Mouse (Mus musculus) bone marrow macrophage, adult 2 months (primary cell): ENCODE data around the gene Gm10354. TPM values are rescaled to one million over a fixed set of nuclear protein-coding genes. Genes with fewer than 3 reads are reported as not detected.
"Not testable (repeated sequence)": the region's sequence is repeated elsewhere in the genome, so short reads cannot be mapped to it uniquely, and the experiment has no call there.

Source experiments
- H3K27ac ChIP-seq: 2 replicates; pipeline ENCODE4 v1.5.1; 2012; ENCODE audit warnings: low read depth, low read length; ENCODE audit not compliant: insufficient read depth
- H3K4me1 ChIP-seq: 2 replicates; pipeline ENCODE4 v1.6.1; 2012; ENCODE audit warnings: low read length; ENCODE audit not compliant: control insufficient read depth, insufficient read depth
- H3K4me3 ChIP-seq: 2 replicates; pipeline ENCODE4 v1.5.1; 2012; ENCODE audit warnings: mild to moderate bottlenecking, low read length, moderate library complexity; ENCODE audit not compliant: insufficient read depth
- polyA plus RNA-seq: library from polyadenylated mRNA; stranded (reverse); fragments of >200 nt; gene quantifications from 2 replicates; pipeline ENCODE4 v1.2.4, GENCODE M21; 2012; ENCODE audit not compliant: missing spikeins, insufficient read depth, insufficient read length

Gm10354 gene
- polyA plus RNA-seq, 1 experiment, result not detected

DNA sequence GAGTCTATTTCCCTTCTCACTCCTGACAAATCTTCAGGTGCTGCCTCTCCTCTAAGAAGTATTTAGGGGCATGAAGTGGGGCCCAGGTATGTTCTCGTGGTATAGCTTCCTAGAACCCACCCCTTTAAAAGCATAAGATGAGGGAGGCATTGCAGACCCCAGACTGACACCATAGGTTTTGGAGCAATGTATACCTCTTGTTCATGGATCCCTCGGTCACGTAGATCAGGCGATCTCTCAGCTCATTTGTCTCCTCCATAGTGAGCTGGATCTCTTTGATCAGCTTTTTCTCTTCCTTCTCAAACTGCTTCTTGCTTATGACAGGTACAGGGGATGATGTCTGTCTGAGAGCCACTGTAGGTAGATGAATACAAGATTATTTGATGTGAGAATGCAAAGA lies 1.4 kb downstream of the Gm10354 start:
- not testable (repeated sequence) for H3K4me1 ChIP-seq, H3K4me3 ChIP-seq, H3K27ac ChIP-seq

DNA sequence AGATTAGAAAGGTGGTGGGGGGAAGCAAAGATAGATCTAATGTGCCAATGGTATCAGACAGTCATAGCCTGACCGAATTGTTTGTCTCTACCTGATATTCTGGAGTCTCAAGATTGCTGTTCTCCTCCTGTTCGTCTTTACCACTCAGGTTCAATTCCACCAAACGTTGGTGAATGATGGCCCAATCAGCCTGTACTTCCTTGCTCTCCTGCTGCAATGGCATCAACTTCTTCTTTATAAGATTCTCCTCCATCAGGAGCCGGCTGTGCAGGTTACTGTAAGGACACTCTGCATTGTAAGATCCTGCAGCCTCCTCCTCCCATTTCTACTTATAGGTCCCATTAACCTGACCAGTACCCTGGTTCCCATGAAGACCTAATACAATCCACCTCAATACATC lies 3.4 kb downstream of the Gm10354 start:
- not testable (repeated sequence) for H3K4me1 ChIP-seq, H3K27ac ChIP-seq, H3K4me3 ChIP-seq

DNA sequence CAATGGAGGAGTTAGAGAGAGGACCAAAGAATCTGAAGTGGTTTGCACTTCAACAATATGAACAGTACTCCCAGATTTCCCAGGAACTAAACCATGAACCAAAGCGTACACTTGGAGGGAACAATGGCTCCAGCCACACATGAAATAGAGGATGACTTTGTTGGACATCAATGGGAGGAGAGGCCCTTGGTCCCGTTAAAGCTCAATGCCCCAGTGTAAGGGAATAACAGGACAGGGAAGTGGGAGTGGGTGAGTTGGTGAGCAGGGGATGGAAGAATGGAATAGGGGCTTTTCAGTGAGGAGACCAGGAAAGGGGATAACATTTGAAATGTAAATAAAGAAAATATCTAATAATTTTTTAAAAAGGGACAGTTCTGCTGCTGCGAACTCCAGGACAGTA lies 5.9 kb downstream of the Gm10354 start:
- not testable (repeated sequence) for H3K4me1 ChIP-seq, H3K4me3 ChIP-seq, H3K27ac ChIP-seq

DNA sequence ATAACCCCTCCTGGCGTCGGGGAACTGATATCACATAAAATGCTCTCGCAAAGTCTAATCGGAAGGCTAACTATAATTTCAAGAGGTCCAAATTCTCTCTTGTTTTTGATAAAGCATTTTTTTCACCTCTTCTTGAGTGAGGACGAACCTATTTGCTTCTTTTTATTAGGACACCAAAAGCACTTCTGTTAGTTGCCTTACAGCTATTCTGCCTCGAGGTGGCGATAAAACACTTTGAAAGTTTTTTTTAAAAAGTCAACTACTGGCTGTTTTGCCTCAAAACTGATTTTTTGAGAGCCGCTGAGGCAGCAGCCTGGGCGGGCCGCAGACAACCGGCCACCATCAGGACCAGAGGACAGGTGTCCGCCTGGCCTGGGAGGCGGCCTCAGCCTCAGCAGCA lies 14.9 kb downstream of the Gm10354 start:
- H3K27ac ChIP-seq, H3K4me1 ChIP-seq: not testable (repeated sequence)

DNA sequence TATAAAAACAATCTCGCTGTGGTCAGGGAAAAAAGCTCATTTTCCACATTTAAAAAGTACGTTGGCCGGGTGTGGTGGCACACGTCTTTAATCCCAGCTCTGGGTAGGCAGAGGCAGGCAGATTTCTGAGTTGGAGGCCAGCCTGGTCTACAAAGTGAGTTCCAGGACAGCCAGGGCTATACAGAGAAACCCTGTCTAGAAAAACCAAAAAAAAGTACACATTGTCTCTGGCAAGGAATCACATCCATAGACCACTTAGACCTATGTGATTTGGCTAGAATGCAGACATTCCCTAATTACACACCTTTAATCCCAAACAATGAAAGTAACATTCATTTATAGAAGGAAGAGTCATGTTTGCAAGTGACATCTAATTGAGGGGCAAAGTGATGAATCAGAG lies 17.2 kb downstream of the Gm10354 start:
- H3K4me1 ChIP-seq, H3K4me3 ChIP-seq, H3K27ac ChIP-seq: not testable (repeated sequence)

More for the DNA sequence above, 14.9 kb downstream of the Gm10354 start:
- not testable (repeated sequence) for H3K4me3 ChIP-seq

DNA sequence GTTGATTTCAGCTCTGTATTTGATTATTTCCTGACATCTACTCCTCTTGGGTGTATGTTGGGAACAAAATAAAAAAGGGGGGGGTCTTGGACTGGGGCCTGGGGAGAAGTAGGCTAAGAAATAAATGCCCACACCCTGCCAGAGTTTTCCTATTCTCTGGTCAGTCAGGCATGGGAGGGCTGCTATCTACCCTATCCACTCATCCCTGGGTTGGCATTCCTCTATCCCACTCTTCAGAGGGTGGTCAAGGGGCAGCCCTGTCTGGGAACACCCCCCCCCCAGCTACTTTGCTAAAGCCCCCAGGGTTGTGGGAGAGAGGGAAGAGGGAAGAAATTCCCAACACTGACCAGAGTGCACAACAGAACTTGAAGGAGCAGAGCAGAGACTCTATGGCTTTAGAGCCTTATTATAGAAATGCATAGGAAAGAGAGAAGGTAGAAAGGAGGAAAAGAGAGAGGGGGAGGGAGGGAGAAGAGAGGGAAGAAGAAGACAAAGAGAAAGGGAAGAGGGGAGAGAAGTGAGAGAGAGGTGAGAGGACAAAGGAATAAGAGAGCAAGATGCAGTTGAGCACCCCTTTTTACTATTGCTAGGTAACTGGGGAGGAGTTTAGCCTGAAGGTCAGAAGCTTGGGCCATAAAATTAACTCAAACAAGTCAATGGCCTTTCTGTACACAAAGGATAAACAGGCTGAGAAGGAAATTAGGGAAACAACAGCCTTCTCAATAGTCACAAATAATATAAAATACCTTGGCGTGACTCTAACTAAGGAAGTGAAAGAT lies 22.6 kb downstream of the Gm10354 start:
- H3K27ac ChIP-seq, H3K4me1 ChIP-seq, H3K4me3 ChIP-seq: not testable (repeated sequence)

DNA sequence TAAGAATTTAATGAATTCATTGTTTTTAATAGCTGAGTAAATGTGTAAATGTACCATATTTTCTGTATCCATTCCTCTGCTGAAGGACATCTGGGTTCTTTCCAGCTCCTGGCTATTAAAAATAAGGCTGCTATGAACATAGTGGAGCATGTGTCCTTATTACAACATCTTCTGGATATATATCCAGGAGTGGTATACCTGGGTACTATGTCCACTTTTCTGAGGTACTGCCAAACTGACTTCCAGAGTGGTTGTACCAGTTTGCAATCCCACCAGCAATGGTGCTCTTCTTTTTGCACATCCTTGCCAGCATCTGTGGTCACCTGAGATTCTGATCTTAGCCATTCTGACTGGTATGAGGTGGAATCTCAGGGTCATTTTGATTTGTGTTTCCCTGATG lies 25.1 kb downstream of the Gm10354 start:
- not testable (repeated sequence) for H3K27ac ChIP-seq, H3K4me3 ChIP-seq, H3K4me1 ChIP-seq

DNA sequence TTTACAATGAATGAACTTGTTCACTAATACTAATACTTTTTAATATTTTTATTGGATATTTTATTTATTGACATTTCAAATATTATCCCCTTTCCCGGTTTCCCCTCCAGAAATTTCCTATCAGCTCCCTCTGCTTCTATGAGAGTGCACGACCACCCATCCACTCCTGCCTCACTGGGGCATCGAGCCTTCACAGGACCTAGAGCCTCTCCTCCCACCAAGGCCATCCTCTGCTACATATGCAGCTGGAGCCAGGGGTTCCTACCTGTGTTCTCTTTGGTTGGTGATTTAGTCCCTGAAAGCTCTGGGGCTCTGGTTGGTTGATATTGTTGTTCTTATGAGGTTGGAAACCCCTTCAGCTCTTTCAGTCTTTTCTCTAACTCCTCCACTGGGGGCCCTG lies 26.0 kb downstream of the Gm10354 start:
- H3K4me1 ChIP-seq, H3K27ac ChIP-seq, H3K4me3 ChIP-seq: not testable (repeated sequence)

DNA sequence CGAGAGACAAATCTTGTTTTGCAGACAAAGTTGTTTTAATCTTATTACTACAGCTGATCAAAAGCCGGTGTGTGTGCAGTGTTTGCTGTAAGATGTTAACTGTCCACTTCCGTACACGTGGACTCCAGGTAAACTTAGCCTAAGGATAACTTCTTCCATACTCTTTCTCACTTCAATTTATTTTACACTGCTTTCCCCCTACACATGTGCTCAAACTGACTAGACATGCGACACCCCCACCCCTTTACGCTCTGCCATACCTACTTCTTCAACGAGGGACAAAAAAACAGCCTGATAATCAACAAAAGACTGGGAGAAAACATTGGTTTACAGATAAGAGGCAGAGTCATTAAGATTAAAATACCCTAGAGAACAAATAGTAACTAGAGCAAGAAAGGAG lies 26.9 kb downstream of the Gm10354 start:
- not testable (repeated sequence) for H3K4me3 ChIP-seq, H3K27ac ChIP-seq

DNA sequence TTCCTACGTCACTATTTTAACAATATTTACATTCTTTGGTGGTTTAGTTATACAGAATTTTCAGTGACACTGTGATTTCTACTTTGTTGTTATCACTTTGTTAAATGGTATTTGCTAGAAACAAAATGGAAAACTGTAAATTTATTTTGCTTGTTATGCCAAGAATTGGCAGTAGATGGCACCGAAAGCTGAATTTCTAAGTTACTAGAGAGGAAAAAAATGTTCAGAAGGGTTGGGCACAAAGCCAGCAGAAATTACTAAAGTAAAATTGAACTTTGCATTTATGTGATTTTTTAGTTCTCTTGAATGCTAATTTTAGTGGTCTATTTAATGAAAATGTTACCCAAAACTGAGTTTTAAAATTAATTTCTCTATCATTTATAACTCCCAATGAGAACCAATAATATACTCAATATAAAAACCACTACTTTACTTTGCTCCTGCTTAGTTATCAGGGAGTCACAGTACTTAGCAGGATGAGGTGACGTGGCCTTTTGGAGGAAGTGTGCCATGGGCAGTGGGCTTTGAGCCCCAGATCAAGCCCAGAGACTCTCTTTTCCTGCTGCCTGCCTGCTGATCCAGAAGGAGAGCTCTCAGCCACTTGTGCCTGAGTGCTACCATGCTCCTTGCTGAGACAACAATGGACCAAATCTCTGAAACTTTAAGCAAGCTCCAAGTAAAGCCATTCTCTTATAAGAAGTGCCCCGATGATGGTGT lies 31.1 kb downstream of the Gm10354 start:
- H3K4me1 ChIP-seq, H3K4me3 ChIP-seq, H3K27ac ChIP-seq: not testable (repeated sequence)

More for the DNA sequence above, 26.9 kb downstream of the Gm10354 start:
- H3K4me1 ChIP-seq, result not testable (repeated sequence)

DNA sequence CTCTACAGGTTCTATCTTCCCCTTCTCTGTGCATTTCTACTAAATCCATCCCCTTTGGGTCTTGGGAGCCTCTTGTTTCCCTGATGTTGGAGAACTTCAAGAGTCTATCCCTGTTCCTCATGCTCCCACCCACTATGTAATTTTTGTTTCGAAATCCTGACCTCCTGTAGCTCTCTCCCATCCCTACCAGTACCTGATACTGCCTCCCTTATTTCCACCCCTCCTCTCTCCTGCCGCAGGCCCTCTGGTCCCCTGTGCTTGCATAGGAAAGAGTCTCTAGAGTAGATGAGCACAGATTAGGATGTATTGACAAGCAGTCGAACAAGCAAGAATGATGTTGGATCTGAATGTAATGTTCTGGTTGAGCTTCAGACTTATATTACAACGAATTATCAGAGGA lies 33.2 kb downstream of the Gm10354 start:
- H3K4me1 ChIP-seq, H3K27ac ChIP-seq, H3K4me3 ChIP-seq: not testable (repeated sequence)

DNA sequence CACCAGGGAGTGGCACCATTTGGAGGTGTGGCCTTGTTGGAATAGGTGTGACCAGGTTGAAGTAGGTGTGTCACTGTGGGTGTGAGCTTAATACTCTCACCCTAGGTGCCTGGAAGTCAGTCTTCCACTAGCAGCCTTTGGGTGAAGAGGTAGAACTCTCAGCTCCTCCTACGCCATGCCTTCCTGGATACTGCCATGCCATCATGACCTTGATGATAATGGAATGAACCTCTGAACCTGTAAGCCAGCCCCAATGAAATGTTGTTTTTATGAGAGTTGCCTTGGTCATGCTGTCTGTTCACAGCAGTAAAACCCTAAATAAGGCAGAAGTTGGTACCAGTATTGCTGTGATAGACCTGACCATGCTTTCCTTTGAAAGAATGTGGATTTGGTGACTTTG lies 37.7 kb downstream of the Gm10354 start:
- not testable (repeated sequence) for H3K27ac ChIP-seq, H3K4me3 ChIP-seq, H3K4me1 ChIP-seq

DNA sequence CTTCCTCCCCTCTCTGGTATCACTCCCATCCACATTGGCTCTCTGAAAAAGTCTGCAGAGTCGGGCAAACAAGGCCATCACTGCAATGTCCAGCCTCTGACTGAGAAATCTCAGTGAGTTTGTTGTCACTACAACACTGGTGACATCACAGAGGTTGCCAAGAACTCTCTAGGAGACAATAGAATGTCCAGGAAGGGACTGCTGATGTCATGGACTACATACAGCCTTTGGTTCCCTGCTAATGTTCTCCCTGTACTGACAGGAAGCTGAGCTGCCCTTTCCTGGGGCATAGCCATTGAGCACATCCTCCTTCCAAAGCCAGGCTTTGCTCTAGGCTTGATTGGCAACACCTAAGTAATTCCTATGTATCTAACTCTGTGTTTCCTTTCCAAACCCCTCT lies 40.4 kb downstream of the Gm10354 start, which contains the start of gene Speer4e:
TSS of gene Speer4e (minus strand) at position 101 of the 400 bp plus-strand sequence.
- H3K4me3 ChIP-seq, H3K4me1 ChIP-seq, H3K27ac ChIP-seq: not testable (repeated sequence)

DNA sequence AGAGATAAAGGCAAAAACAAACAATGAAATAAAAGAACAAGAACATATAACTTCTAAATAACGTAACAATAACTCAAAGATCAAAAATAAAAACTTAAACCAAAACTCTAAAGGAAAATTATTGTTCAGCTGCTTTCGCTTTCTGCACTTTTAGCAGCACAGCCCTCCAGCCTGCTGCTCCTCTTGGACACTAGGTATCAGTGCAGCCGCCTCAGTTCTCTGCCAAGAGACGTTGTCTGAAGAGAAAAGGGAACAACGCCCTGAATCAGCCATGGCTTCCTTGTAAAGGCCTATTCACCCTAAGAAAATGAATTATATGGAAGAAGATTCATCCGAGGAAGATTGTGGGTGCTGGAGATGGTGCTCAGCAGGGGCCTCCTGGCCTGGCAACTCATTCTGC lies 45.0 kb downstream of the Gm10354 start:
- H3K4me3 ChIP-seq, H3K27ac ChIP-seq, H3K4me1 ChIP-seq: not testable (repeated sequence)

DNA sequence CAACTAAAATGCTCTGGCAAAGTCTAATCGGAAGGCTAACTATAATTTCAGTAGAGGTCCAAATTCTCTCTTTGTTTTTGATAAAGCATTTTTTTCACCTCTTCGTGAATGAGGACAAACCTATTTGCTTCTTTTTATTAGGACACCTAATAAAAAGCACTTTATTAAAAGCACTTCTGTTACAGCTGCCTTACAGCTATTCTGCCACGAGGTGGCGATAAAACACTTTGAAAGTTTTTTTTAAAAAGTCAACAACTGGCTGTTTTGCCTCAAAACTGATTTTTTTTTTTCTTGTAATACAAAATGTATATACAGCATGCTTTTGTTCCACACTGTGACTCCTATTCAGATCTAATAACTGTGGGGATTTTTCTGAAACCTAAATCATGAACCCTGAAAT lies 51.7 kb downstream of the Gm10354 start:
- H3K27ac ChIP-seq, H3K4me1 ChIP-seq, H3K4me3 ChIP-seq: not testable (repeated sequence)
